Mouse (Mus musculus): ENCODE data around the gene Eid2.
A peak's percentile ranks its signal among the peaks of the same experiment; 100 is the strongest.

The Eid2 gene

DNA sequence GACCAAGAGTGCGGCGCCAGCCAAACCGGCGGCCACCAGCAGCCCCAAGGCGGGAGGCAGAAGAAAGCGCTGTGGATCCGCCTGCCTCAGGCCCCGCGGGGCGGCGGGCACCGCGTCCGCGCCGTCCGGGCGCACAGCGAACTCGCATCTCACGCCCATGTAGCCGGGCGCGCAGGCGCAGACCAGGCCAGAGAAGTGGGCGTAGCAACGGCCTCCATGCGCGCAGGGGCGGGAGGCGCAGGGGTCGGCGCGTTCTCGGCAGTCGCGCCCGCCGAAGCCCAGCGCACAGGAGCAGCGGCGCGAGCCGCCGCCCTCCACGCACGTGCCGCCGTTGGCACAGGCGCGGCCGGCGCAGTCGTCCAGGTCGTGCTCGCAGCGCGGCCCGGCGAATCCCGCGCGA, 26.8 kb downstream of the Eid2 start:
- DNase-seq, result peak; percentile 62

DNA sequence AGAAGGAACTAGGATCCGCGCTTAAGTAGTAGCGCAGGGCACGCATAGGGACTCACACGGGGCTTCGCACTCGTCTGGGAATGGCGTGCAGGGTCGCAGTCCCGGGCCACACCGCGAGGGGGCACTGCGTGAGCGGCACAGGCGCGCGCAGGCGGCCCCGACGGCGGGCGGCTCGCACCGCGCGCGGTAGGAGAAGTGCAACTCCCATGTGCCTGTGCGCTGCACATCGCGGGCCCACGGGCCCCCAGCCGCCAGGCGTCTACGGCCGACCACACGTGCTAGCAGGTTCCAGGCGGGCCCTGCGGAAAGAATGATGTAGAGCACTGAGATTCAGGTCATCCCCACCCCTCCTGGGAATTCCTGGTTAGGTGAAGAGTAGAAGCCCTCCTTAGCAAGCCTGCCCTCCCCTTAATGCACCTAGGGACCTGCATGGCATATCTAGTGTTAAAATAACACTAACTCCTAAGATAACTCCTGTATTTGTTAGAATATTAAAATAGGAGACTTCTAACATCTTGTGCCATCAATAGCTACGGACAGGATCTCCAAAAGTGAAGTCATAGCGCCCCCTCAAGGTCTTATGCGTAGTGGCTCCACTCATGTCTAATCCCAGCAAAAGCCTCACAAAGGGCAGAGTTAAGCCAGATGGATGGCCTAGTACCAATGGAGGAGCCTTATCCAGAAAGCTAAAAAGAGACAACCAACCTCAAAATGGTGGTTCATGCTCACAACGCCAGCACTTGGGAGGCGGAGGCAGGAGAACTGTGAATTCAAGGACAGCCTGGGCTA, 31.4 kb downstream of the Eid2 start:
- DNase-seq, result peak; percentile 44

DNA sequence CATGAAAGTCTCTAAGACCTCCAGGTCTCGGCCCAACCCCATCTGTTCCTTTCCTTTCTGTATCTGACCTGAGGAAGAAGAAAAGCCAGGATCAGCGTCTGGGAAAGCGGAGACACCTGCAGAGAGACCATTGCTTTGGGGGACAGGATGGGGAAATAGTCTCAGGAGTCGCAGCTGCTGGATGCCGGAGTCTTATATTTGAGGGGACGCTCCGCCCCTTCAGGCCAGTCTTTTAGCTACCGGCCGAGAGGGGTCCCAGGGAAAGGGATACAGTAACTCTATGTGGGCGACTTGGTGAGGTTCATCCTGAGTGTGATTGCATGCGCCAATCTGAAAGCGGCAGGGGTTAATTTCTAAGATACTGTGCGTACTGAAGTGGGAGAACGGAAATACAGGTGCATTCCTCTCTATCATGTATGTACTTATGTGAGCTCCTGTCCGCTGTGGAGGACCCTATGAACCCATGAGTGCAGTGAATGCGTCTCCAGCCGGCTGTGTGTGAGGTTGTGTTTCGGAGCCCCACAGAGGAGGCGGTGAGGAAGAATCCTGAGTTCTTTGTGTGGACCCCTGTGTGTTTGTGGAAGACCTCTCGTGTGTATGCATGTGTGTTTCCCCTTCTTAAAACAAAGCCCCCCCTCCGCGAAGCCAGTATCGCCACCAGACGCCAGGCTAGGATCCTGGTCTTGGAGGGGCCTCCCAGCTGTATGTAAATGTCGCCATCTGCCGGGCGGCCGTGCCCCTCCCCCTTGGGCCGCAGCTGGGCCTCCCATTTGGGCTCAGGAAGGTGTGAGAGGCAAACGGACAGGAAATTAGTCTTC, 34.1 kb downstream of the Eid2 start, which contains the start of gene Dll3:
Dll3 (minus strand) TSS at position 623 of the 818 bp plus-strand sequence.
- peak; percentile 59 for DNase-seq

DNA sequence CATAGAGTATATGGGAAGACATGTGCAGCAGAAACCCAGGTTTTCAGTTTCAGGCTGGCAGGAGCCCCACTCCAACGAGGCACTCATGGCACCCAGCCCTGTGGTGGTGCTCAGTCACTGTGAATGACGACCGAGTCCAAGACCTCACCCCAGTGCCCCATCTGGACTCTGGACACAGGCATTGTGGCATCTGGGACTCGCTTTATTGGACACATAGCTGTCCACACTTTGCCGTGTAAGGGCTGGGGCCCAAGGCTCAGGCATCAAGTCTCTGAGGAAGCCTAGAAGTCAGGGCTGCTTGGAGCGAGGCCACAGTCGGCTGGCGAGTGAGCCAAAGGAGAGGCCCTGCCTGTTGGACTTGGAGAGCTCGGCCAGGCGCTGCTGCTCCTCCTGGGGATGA, 38.0 kb downstream of the Eid2 start:
- DNase-seq, result peak; percentile 60

DNA sequence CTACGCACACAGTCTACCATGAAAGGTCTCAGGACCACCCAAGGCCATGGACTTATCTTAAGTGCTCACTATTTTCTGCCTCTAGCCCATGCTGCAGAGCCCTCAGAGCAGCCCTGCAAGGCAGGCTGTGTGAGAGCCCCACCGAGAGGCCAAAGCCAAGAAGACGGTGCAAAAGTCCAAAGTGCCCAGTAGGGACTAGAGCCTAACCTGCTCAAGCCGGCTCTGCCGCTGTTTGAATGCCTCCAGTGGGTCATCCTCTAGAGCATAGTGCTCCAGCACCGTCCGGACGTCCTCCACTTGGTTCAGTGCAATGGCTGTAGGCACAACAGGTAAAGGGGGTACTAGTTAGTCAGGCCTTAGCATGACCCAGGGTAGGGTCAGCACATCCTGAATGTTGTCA, 38.5 kb downstream of the Eid2 start:
- DNase-seq, result peak; percentile 55

DNA sequence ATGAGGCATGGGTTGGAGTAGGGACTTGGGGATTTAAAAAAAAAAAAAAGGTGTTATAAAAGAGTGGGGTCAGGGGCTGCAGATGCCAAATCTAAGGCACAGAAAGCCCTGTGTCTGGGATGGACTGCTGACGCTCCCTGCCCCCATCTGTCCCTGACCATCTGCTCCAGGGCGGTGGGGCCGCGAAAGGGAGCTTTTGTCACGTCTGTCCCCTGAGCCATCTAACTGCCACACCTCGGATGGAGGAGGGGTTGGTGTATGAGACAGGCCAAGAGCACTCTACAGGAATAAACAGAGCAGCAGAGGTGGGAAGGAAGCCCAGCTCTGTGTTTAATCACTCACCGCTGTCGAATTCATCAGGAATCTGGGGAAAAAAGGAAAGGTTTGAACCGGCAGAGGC, 42.1 kb downstream of the Eid2 start:
- no peak for DNase-seq

DNA sequence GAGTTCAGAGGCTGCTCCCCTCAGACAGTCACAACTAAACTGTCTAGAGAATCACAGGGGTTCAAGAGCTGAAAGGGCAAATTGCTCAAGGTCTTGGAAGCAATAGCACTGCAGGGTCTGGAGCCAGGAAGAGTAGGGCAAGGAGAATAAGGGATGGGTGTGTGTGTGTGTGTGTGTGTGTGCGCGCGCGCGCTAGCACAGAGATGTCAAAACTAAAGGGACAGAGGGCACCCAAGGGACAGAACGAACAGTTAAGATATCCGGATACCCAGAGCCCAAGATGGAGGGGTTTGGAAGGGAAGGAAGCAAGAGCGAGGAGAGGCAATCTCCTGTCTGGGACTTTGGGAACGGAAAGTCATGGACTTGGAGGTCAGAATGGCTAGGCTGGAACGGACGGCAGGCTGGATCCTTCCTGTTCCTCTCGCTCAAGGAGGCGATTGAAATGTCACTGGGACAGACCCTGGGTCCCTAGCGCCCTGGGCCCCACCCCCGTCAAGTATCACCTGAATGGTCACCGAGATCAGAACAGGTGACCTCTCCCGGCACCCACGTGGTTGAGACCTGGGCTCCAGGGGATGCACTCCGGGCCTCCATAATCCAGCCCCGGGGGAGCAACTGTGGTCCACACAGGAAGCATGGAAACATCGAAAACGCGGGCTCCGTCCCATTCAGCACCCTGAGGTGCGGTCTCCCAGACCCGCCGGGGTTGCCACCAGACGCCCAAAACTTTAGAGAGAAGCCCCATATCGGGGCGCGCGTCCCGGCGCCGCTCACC, 43.7 kb downstream of the Eid2 start:
- DNase-seq, result no peak

DNA sequence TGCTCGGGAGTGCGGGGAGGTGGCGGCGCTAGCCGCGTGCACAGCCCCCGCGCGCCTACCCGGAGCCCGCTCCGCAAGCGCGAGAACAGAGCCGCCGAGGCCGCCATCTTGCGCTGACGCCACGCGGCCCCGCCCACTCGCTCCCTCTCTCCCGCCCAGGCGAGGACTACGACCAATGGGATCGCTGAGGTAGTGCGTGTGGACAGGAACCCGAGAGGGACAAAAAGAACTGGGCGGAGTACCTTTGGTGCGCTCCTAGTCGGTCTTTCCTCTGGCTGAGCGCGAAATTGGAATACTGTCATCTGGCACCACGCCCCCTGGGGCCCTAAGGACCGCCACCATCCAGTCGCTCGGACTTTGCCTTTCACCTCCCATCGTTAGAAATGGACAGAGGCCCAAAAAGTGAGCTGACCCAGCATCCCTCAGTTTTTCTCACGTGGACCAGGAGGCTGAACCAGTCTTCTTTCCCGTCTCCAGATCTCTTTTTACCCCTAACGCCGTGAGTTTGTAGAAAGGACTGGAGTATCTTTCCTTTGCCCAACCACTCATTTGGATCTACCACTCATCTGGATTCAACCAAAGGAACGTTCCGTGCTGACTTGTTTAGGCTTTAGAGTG, 44.4 kb downstream of the Eid2 start, which contains the start of gene Timm50:
Timm50 (minus strand) TSS at position 147 of the 618 bp plus-strand sequence.
- DNase-seq, result peak; percentile 98

DNA sequence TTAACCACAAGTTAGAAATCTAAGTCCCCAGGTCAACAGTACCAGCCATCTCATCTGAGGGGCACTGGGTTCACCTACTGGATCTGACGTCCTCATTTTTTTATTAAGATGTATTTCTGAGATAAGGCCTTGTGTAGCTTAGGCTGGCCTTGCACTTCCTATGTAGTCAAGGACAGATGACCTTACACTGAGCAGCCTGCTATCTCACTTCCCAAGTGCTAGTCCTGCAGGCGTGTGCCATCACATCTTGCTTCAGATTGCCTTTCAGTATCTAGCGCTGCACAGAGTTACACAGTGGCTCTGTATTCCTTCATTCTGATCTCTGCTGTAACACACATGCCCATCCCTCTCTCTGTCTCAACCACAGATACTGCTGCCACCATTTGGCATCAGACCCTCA, 50.4 kb downstream of the Eid2 start:
- DNase-seq, result no peak

DNA sequence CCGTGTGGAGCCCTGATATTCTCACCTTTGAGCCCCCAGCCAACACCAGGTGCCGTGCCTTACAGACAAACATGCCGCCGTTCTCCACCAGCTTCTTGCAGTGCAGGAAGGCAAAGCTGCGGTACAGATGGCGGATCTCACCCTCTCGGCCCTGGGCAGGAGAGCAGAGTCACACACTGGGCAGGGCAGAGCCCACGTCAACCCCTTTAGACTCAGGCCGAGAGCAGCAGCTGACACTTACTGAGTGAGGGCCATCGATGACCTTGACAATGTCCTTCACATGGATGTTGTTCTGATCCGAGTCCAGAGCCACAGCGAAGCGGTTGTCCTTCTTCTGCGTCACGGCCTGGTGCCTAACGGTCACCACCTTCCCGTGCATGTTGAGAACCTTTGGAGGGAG, 51.0 kb downstream of the Eid2 start:
- no peak for DNase-seq
